Mouse (Mus musculus) thymus, adult 2 months (tissue): ENCODE measurements around the gene Lig4.

Experiments used
- CTCF ChIP-seq: fragments of 200-500 bp; IDR thresholded peaks from 2 replicates; pipeline ENCODE4 v1.5.1; 2012; ENCODE audit warnings: mild to moderate bottlenecking, control low read depth, low read length, moderate library complexity, borderline replicate concordance; ENCODE audit not compliant: control insufficient read depth, poor library complexity, insufficient read depth; ENCODE audit errors: extremely low read depth
- POLR2A ChIP-seq: fragments of 200-500 bp; IDR thresholded peaks from 2 replicates; pipeline ENCODE4 v1.6.1; 2012; ENCODE audit warnings: mild to moderate bottlenecking, low read length, control low read depth, moderate library complexity; ENCODE audit not compliant: control insufficient read depth, poor library complexity, insufficient read depth; ENCODE audit errors: extremely low read depth

- TF ChIP-seq CTCF (no peak), POLR2A (no peak)
These were observed 17.6 kb downstream of the Lig4 start for GRCm38 (mm10) chr8:9959919-9960318.
